In the genomic region with DNA sequence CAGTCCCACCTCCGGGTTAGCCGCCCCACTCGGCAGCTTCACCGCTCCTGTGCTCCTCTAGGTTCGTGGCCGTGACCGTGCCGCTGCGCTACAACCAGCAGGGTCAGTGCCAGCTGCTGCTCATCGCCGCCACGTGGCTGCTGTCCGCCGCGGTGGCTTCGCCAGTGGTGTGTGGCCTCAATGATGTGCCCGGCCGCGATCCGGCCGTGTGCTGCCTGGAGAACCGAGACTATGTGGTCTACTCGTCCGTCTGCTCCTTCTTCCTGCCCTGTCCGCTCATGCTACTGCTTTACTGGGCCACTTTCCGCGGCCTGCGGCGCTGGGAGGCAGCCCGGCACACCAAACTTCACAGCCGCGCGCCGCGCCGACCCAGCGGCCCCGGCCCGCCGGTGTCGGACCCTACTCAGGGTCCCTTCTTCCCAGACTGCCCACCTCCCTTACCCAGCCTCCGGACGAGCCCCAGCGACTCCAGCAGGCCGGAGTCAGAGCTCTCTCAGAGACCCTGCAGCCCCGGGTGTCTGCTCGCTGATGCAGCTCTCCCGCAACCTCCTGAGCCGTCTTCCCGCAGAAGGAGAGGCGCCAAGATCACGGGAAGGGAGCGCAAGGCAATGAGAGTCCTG, we compare ENCODE assay signal across 9 mouse cellular contexts. TPM values are rescaled to one million over a fixed set of nuclear protein-coding genes. Genes with fewer than 3 reads are reported as not detected.
DNase-seq lines count a peak whose midpoint lies in the region; ATAC-seq lines count a peak whose summit lies in the region.
"Had no signal": no experiment of that assay in that cellular context is flagged by ENCODE, and none has a peak within 500 bp of the region (broad histone marks: within the 10 kb centered on the region; RNA-seq: fewer than 3 reads in every experiment).

No protein-coding gene starts in this region.

- peak overlapping the region; percentile 49 for H3K4me3 ChIP-seq in limb, embryonic 10.5 days
- H3K4me3 ChIP-seq in midbrain, embryonic 13.5 days (replicated peaks): peak overlapping the region; percentile 36

- H3K4me2 ChIP-seq in midbrain, embryonic 13.5 days (replicated peaks): peak overlapping the region; percentile 55

- peak; percentile 34; the same call in 1 of the 2 replicates for ATAC-seq in midbrain, embryonic 13.5 days

- WGBS in limb, embryonic 10.5 days: 1% methylated on average over 53 of the region's 53 CpGs
- under 1% methylated on average over 53 of the region's 53 CpGs for WGBS in midbrain, embryonic 13.5 days

- DNase-seq in gastrocnemius, postnatal 10 days: peak; percentile 52
- no peak for DNase-seq in gastrocnemius, postnatal 4 days (ENCODE audit: low spot score in 2 of 2)
- DNase-seq in adrenal gland, postnatal 25 days: peak; percentile 63
- DNase-seq in gastrocnemius, postnatal 14 days: peak; percentile 55
- DNase-seq in limb, embryonic 10.5 days (ENCODE audit: low spot score): peak; percentile 74
- DNase-seq in ovary, postnatal 14 days (ENCODE audit: low spot score): no peak
- DNase-seq in spleen, postnatal 10 days (ENCODE audit: low spot score in 2 of 2): no peak

- peak overlapping the region; percentile 46 for H3K9ac ChIP-seq in midbrain, embryonic 13.5 days (replicated peaks)

- H3K27ac ChIP-seq in limb, embryonic 10.5 days: peak overlapping the region; percentile 48
- no peak overlapping the region for H3K27ac ChIP-seq in midbrain, embryonic 13.5 days
- H3K27ac ChIP-seq: macrophage had no signal

- H3K9me3 ChIP-seq in limb, embryonic 10.5 days (replicated peaks): no peaks in the 10 kb centered on the region
- no peaks in the 10 kb centered on the region for H3K9me3 ChIP-seq in midbrain, embryonic 13.5 days

- H3K36me3 ChIP-seq in limb, embryonic 10.5 days: peaks cover 23% of the 10 kb centered on the region
- peaks cover 22% of the 10 kb centered on the region for H3K36me3 ChIP-seq in midbrain, embryonic 13.5 days

- intact Hi-C loops in gastrocnemius, postnatal 14 days (cut with DNase I; ENCODE audit: low total_unique reads): no loop called here

- H3K27me3 ChIP-seq in limb, embryonic 10.5 days (ENCODE audit: low read depth, poor library complexity, severe bottlenecking): peaks cover 74% of the 10 kb centered on the region
- peaks cover 65% of the 10 kb centered on the region for H3K27me3 ChIP-seq in midbrain, embryonic 13.5 days

- H3K4me1 ChIP-seq in limb, embryonic 10.5 days: peaks cover 31% of the 10 kb centered on the region
- peaks cover 34% of the 10 kb centered on the region for H3K4me1 ChIP-seq in midbrain, embryonic 13.5 days (replicated peaks)

RNA-seq across cellular contexts. Expression of a gene that starts 2.2 kb away (rescaled TPM):
- under 1 TPM; 0.70 to 0.99 TPM for total RNA-seq in gastrocnemius, postnatal 10 days (2021)
- total RNA-seq in gastrocnemius, postnatal 4 days (2021): under 1 TPM; 0.16 to 0.25 TPM
- not detected in 2 replicates for total RNA-seq in adrenal gland, postnatal 25 days (2021)
- under 1 TPM; 0.31 to 0.33 TPM for total RNA-seq in gastrocnemius, postnatal 14 days (2021)
- polyA plus RNA-seq in limb, embryonic 10.5 days (2016; fragmentation: Nextera tagmentation; extraction: Ambion mirVana): 0.68 and 0.93 TPM in 2 replicates
- polyA plus RNA-seq in midbrain, embryonic 13.5 days (2015; fragmentation: Nextera tagmentation; extraction: Ambion mirVana): 0.43 and 0.68 TPM in 2 replicates
- polyA plus RNA-seq: macrophage had no signal

RNA-seq across cellular contexts. Expression of a gene that starts 15.0 kb away (rescaled TPM):
- 1 to 10 TPM in 1 of 2 experiments, under 1 TPM in 1; 0.99 to 2.5 TPM for total RNA-seq in gastrocnemius, postnatal 10 days (2021)
- total RNA-seq in gastrocnemius, postnatal 4 days (2021): 1 to 10 TPM; 3.4 to 3.5 TPM
- total RNA-seq in adrenal gland, postnatal 25 days (2021): not detected in 2 replicates
- 1 to 10 TPM in 1 of 2 experiments, under 1 TPM in 1; 0.92 to 1.0 TPM for total RNA-seq in gastrocnemius, postnatal 14 days (2021)
- 9.7 and 11.3 TPM in 2 replicates for polyA plus RNA-seq in limb, embryonic 10.5 days (2016; fragmentation: Nextera tagmentation; extraction: Ambion mirVana)
- polyA plus RNA-seq in midbrain, embryonic 13.5 days (2015; fragmentation: Nextera tagmentation; extraction: Ambion mirVana): 1.0 TPM in 2 replicates
- polyA plus RNA-seq: macrophage had no signal

RNA-seq across cellular contexts. Expression of a gene that starts 17.4 kb away (rescaled TPM):
- total RNA-seq in gastrocnemius, postnatal 10 days (2021): 1 to 10 TPM; 1.0 to 1.1 TPM
- 1 to 10 TPM; 1.3 to 1.5 TPM for total RNA-seq in gastrocnemius, postnatal 4 days (2021)
- total RNA-seq in adrenal gland, postnatal 25 days (2021): 14.4 and 16.5 TPM in 2 replicates
- under 1 TPM; 0.44 to 0.59 TPM for total RNA-seq in gastrocnemius, postnatal 14 days (2021)
- 0.19 TPM in 1 of 2 replicates, not detected in the other for polyA plus RNA-seq in limb, embryonic 10.5 days (2016; fragmentation: Nextera tagmentation; extraction: Ambion mirVana)
- polyA plus RNA-seq in midbrain, embryonic 13.5 days (2015; fragmentation: Nextera tagmentation; extraction: Ambion mirVana): not detected in 2 replicates
- polyA plus RNA-seq: macrophage had no signal

RNA-seq across cellular contexts. Expression of a gene that starts 27.7 kb away (rescaled TPM):
- total RNA-seq in gastrocnemius, postnatal 10 days (2021): 1 to 10 TPM in 1 of 2 experiments, under 1 TPM in 1; 0.59 to 1.2 TPM
- 1 to 10 TPM; 1.4 TPM for total RNA-seq in gastrocnemius, postnatal 4 days (2021)
- total RNA-seq in adrenal gland, postnatal 25 days (2021): 7.8 and 10.4 TPM in 2 replicates
- total RNA-seq in gastrocnemius, postnatal 14 days (2021): 1 to 10 TPM in 1 of 2 experiments, under 1 TPM in 1; 0.82 to 1.1 TPM
- 0.50 and 0.73 TPM in 2 replicates for polyA plus RNA-seq in limb, embryonic 10.5 days (2016; fragmentation: Nextera tagmentation; extraction: Ambion mirVana)
- polyA plus RNA-seq in midbrain, embryonic 13.5 days (2015; fragmentation: Nextera tagmentation; extraction: Ambion mirVana): 0.98 and 1.4 TPM in 2 replicates

RNA-seq across cellular contexts. Expression of a gene that starts 33.5 kb away (rescaled TPM):
- total RNA-seq in gastrocnemius, postnatal 10 days (2021): 10 to 100 TPM; 24.6 to 28.7 TPM
- total RNA-seq in gastrocnemius, postnatal 4 days (2021): 10 to 100 TPM; 44.6 to 50.4 TPM
- total RNA-seq in adrenal gland, postnatal 25 days (2021): 33.8 and 45.4 TPM in 2 replicates
- total RNA-seq in gastrocnemius, postnatal 14 days (2021): 10 to 100 TPM; 15.5 to 18.9 TPM
- polyA plus RNA-seq in limb, embryonic 10.5 days (2016; fragmentation: Nextera tagmentation; extraction: Ambion mirVana): 44.1 and 59.5 TPM in 2 replicates
- polyA plus RNA-seq in midbrain, embryonic 13.5 days (2015; fragmentation: Nextera tagmentation; extraction: Ambion mirVana): 140 and 148 TPM in 2 replicates

Comparison
In these comparisons a context has a peak if more than half of its experiments do, and no peak if none do; other contexts are left out.
1. DNase-seq: peak in gastrocnemius, postnatal 10 days (single experiment), adrenal gland, postnatal 25 days (single experiment), gastrocnemius, postnatal 14 days (single experiment) and limb, embryonic 10.5 days (single experiment); none in gastrocnemius, postnatal 4 days (0 of 2), ovary, postnatal 14 days (single experiment) and spleen, postnatal 10 days (0 of 2).